Mouse (Mus musculus) brain, embryonic 14.5 days (tissue): ENCODE measurements around the gene Actn1.

Experiments
- CTCF ChIP-seq: fragments of 200-500 bp; IDR thresholded peaks from 2 replicates; pipeline ENCODE4 v1.5.1; 2012; ENCODE audit warnings: inconsistent platforms, mild to moderate bottlenecking, moderate library complexity, borderline replicate concordance; ENCODE audit not compliant: insufficient read depth, insufficient read length; ENCODE audit errors: extremely low read depth
- POLR2A ChIP-seq: fragments of 200-500 bp; IDR thresholded peaks from 2 replicates; pipeline ENCODE4 v1.6.1; 2012; ENCODE audit warnings: mild to moderate bottlenecking, inconsistent platforms, borderline replicate concordance; ENCODE audit not compliant: poor library complexity, insufficient read depth, insufficient read length, severe bottlenecking; ENCODE audit errors: extremely low read depth

DNA sequence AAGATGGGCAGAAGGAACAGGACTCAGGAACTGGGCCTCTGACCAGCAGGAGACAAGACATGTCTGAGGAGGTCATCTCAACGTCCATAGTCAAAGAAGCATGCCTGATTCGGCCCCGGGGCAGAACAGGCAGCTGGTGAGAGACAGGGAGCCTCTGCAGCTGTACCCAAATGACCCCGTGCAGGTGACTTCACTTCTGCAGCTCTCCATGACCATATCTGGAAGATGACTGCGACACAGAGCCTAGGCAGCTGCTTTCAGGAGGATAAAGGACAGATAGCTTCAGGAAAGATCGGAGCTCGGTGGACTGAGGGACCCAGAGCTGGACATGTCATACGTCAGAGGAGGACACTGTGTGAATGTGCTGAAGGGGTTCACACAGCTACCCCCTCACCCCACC is 46.4 kb downstream of the Actn1 start:
- TF ChIP-seq CTCF = no peak
- TF ChIP-seq POLR2A = no peak
